Mouse (Mus musculus) heart, postnatal 0 days (tissue): ENCODE results near the gene Lingo2.

ENCODE experiments used
- CTCF ChIP-seq: IDR thresholded peaks from 2 replicates; pipeline ENCODE4 v1.5.1; 2016; ENCODE audit warnings: antibody characterized with exemption, control low read depth, low read depth
- EP300 ChIP-seq: IDR thresholded peaks from 2 replicates; pipeline ENCODE4 v1.6.1; 2016; ENCODE audit warnings: antibody characterized with exemption, low read depth

GRCm38 (mm10) chr4:36824982-36825381, 126.6 kb downstream of the Lingo2 start:
- TF ChIP-seq CTCF = no peak
- no peak for TF ChIP-seq EP300
